In genomic region chr8:47048584-47048983, GRCm38 (mm10) we compare ENCODE assay signal across 26 mouse cellular contexts.
DNase-seq lines count a peak whose midpoint lies in the region; ATAC-seq and TF ChIP-seq lines count a peak whose summit lies in the region.
"Had no signal": no experiment of that assay in that cellular context is flagged by ENCODE, and none has a peak within 500 bp of the region (broad histone marks: within the 10 kb centered on the region; RNA-seq: fewer than 3 reads in every experiment).

No protein-coding gene starts in this region.

- H3K27ac ChIP-seq in embryonic facial prominence, embryonic 14.5 days (replicated peaks; ENCODE audit: low read depth, low read length), result no peak overlapping the region
- H3K27ac ChIP-seq in embryonic facial prominence, embryonic 10.5 days (replicated peaks), result no peak overlapping the region
- peak overlapping the region; percentile 49; the same call in 1 of the 2 replicates for H3K27ac ChIP-seq in lung, embryonic 15.5 days
- peak overlapping the region; percentile 36; the same call in 1 of the 2 replicates for H3K27ac ChIP-seq in stomach, embryonic 14.5 days (ENCODE audit: low read length)
- H3K27ac ChIP-seq in stomach, postnatal 0 days (replicated peaks), result no peak overlapping the region
- peak overlapping the region; percentile 56 for H3K27ac ChIP-seq in stomach, embryonic 16.5 days (ENCODE audit: low read length)
- no peak overlapping the region for H3K27ac ChIP-seq in liver, postnatal 0 days (ENCODE audit: low read depth)
- H3K27ac ChIP-seq: embryonic facial prominence, embryonic 15.5 days; gastrocnemius, adult 2 months; hindbrain, embryonic 12.5 days; hindbrain, embryonic 15.5 days had no signal

- no peak overlapping the region for H3K4me2 ChIP-seq in embryonic facial prominence, embryonic 14.5 days (ENCODE audit: low read depth, low read length)
- peak overlapping the region; percentile 6; the same call in 1 of the 2 replicates for H3K4me2 ChIP-seq in lung, embryonic 15.5 days
- H3K4me2 ChIP-seq in stomach, embryonic 14.5 days (replicated peaks; ENCODE audit: low read depth, low read length), result no peak overlapping the region
- H3K4me2 ChIP-seq in stomach, postnatal 0 days (replicated peaks; ENCODE audit: low read depth), result no peak overlapping the region
- H3K4me2 ChIP-seq in stomach, embryonic 16.5 days (ENCODE audit: low read depth, low read length), result no peak overlapping the region
- H3K4me2 ChIP-seq in liver, postnatal 0 days (ENCODE audit: low read depth, low read length), result no peak overlapping the region
- H3K4me2 ChIP-seq: embryonic facial prominence, embryonic 15.5 days; heart, embryonic 11.5 days; hindbrain, embryonic 12.5 days; hindbrain, embryonic 15.5 days had no signal

- no peak for TF ChIP-seq CTCF in lung, adult 2 months (IDR thresholded peaks at IDR 0.05; ENCODE audit: insufficient read depth, low read length)
- TF ChIP-seq CTCF in stomach, postnatal 0 days (IDR thresholded peaks at IDR 0.05; ENCODE audit: low read depth), result no peak
- TF ChIP-seq CTCF in liver, postnatal 0 days (IDR thresholded peaks at IDR 0.05; ENCODE audit: low read depth), result no peak

- TF ChIP-seq POLR2A in lung, adult 2 months (IDR thresholded peaks at IDR 0.05; ENCODE audit: borderline replicate concordance, extremely low read depth, low read depth, low read length), result no peak

- no peaks in the 10 kb centered on the region for H3K36me3 ChIP-seq in embryonic facial prominence, embryonic 14.5 days (ENCODE audit: control insufficient read depth, insufficient read depth, low read length)
- no peaks in the 10 kb centered on the region for H3K36me3 ChIP-seq in embryonic facial prominence, embryonic 10.5 days (replicated peaks)
- H3K36me3 ChIP-seq in lung, embryonic 15.5 days, result no peaks in the 10 kb centered on the region
- H3K36me3 ChIP-seq in stomach, embryonic 14.5 days (ENCODE audit: control insufficient read depth, insufficient read depth, low read length), result no peaks in the 10 kb centered on the region
- no peaks in the 10 kb centered on the region for H3K36me3 ChIP-seq in stomach, postnatal 0 days (ENCODE audit: control insufficient read depth, insufficient read depth, low read length)
- no peaks in the 10 kb centered on the region for H3K36me3 ChIP-seq in stomach, embryonic 16.5 days (ENCODE audit: control insufficient read depth, insufficient read depth, low read length)
- H3K36me3 ChIP-seq in liver, postnatal 0 days (replicated peaks; ENCODE audit: insufficient read depth, low read length), result no peaks in the 10 kb centered on the region
- H3K36me3 ChIP-seq: embryonic facial prominence, embryonic 15.5 days; G1E; hindbrain, embryonic 12.5 days; hindbrain, embryonic 15.5 days had no signal

- H3K4me3 ChIP-seq in embryonic facial prominence, embryonic 14.5 days (ENCODE audit: low read depth, low read length), result no peak overlapping the region
- H3K4me3 ChIP-seq in embryonic facial prominence, embryonic 10.5 days, result no peak overlapping the region
- H3K4me3 ChIP-seq in lung, embryonic 15.5 days, result no peak overlapping the region
- H3K4me3 ChIP-seq in lung, adult 2 months (replicated peaks; ENCODE audit: extremely low read depth, low read depth, low read length), result no peak overlapping the region
- H3K4me3 ChIP-seq in stomach, embryonic 14.5 days (ENCODE audit: low read depth, low read length), result no peak overlapping the region
- no peak overlapping the region for H3K4me3 ChIP-seq in stomach, postnatal 0 days (ENCODE audit: low read depth, low read length)
- H3K4me3 ChIP-seq in stomach, embryonic 16.5 days (replicated peaks; ENCODE audit: low read length), result no peak overlapping the region
- H3K4me3 ChIP-seq in liver, postnatal 0 days (ENCODE audit: low read depth, low read length), result no peak overlapping the region
- H3K4me3 ChIP-seq: embryonic facial prominence, embryonic 15.5 days; gastrocnemius, adult 2 months; hindbrain, embryonic 12.5 days; hindbrain, embryonic 15.5 days had no signal

- TF ChIP-seq EP300 in stomach, postnatal 0 days (optimal IDR thresholded peaks at IDR 0.05), result no peak
- TF ChIP-seq EP300 in liver, postnatal 0 days (IDR thresholded peaks at IDR 0.05; ENCODE audit: low read depth), result no peak

- H3K4me1 ChIP-seq in embryonic facial prominence, embryonic 14.5 days (ENCODE audit: control insufficient read depth, insufficient read depth, low read length), result no peaks in the 10 kb centered on the region
- H3K4me1 ChIP-seq in embryonic facial prominence, embryonic 10.5 days, result 0 out of 2 replicates have a peak, but pooled peaks cover 5% of the 10 kb centered on the region
- H3K4me1 ChIP-seq in lung, embryonic 15.5 days, result peaks cover 9% of the 10 kb centered on the region; the same call in 1 of the 2 replicates
- no peaks in the 10 kb centered on the region; the same call in 1 of the 2 replicates for H3K4me1 ChIP-seq in lung, adult 2 months (ENCODE audit: control insufficient read depth, insufficient read depth, low read length)
- peaks cover 5% of the 10 kb centered on the region; the same call in 1 of the 2 replicates for H3K4me1 ChIP-seq in stomach, embryonic 14.5 days (ENCODE audit: control insufficient read depth, insufficient read depth, low read length)
- H3K4me1 ChIP-seq in stomach, postnatal 0 days (replicated peaks; ENCODE audit: control insufficient read depth, insufficient read depth), result no peaks in the 10 kb centered on the region
- 0 out of 2 replicates have a peak, but pooled peaks cover 2% of the 10 kb centered on the region for H3K4me1 ChIP-seq in stomach, embryonic 16.5 days (ENCODE audit: control insufficient read depth, insufficient read depth, low read length)
- H3K4me1 ChIP-seq in liver, postnatal 0 days (ENCODE audit: insufficient read depth), result no peaks in the 10 kb centered on the region
- H3K4me1 ChIP-seq: hindbrain, embryonic 12.5 days; hindbrain, embryonic 15.5 days had no signal

- H3K27me3 ChIP-seq in embryonic facial prominence, embryonic 14.5 days (replicated peaks; ENCODE audit: control insufficient read depth, insufficient read depth, low read length), result no peaks in the 10 kb centered on the region
- no peaks in the 10 kb centered on the region for H3K27me3 ChIP-seq in embryonic facial prominence, embryonic 10.5 days (replicated peaks; ENCODE audit: low read depth, poor library complexity, severe bottlenecking)
- 0 out of 2 replicates have a peak, but pooled peaks cover 1% of the 10 kb centered on the region for H3K27me3 ChIP-seq in lung, embryonic 15.5 days
- no peaks in the 10 kb centered on the region for H3K27me3 ChIP-seq in stomach, embryonic 14.5 days (ENCODE audit: control insufficient read depth, insufficient read depth, low read length)
- H3K27me3 ChIP-seq in stomach, postnatal 0 days (ENCODE audit: control insufficient read depth, insufficient read depth, low read length), result no peaks in the 10 kb centered on the region
- H3K27me3 ChIP-seq in stomach, embryonic 16.5 days (ENCODE audit: control insufficient read depth, insufficient read depth, low read length), result no peaks in the 10 kb centered on the region
- H3K27me3 ChIP-seq in liver, postnatal 0 days (ENCODE audit: insufficient read depth, low read length), result no peaks in the 10 kb centered on the region
- H3K27me3 ChIP-seq: CH12.LX; embryonic facial prominence, embryonic 15.5 days; hindbrain, embryonic 12.5 days; hindbrain, embryonic 15.5 days; Patski had no signal

- H3K9me3 ChIP-seq in embryonic facial prominence, embryonic 14.5 days (ENCODE audit: control insufficient read depth, low read length), result peaks cover 3% of the 10 kb centered on the region; the same call in 1 of the 2 replicates
- peaks cover 2% of the 10 kb centered on the region; the same call in 1 of the 2 replicates for H3K9me3 ChIP-seq in embryonic facial prominence, embryonic 10.5 days
- H3K9me3 ChIP-seq in lung, embryonic 15.5 days, result no peaks in the 10 kb centered on the region
- H3K9me3 ChIP-seq in stomach, embryonic 14.5 days (ENCODE audit: control insufficient read depth, low read depth, low read length), result no peaks in the 10 kb centered on the region
- H3K9me3 ChIP-seq in stomach, postnatal 0 days (ENCODE audit: control insufficient read depth, low read length), result no peaks in the 10 kb centered on the region; the same call in 1 of the 2 replicates
- no peaks in the 10 kb centered on the region for H3K9me3 ChIP-seq in stomach, embryonic 16.5 days (replicated peaks; ENCODE audit: control insufficient read depth, low read length)
- H3K9me3 ChIP-seq in liver, postnatal 0 days (ENCODE audit: low read length), result peaks cover 2% of the 10 kb centered on the region; the same call in 1 of the 2 replicates
- H3K9me3 ChIP-seq: embryonic facial prominence, embryonic 15.5 days; G1E; hindbrain, embryonic 12.5 days; hindbrain, embryonic 15.5 days had no signal

- ATAC-seq in embryonic facial prominence, embryonic 14.5 days (ENCODE audit: low read depth), result no peak
- ATAC-seq in lung, embryonic 15.5 days (ENCODE audit: borderline replicate concordance, extremely low read depth, low FRiP score, low TSS enrichment), result no peak
- no peak for ATAC-seq in stomach, embryonic 14.5 days (ENCODE audit: insufficient number of reproducible peaks, insufficient read depth, low FRiP score, low read depth)
- no peak for ATAC-seq in stomach, postnatal 0 days (ENCODE audit: low FRiP score, low TSS enrichment)
- peak; percentile 78 for ATAC-seq in stomach, embryonic 16.5 days (ENCODE audit: insufficient read depth, low FRiP score)
- ATAC-seq in liver, postnatal 0 days, result no peak
- ATAC-seq: forebrain, embryonic 14.5 days; forebrain, postnatal 0 days; Patski had no signal

- no peak overlapping the region for H3K9ac ChIP-seq in embryonic facial prominence, embryonic 14.5 days (ENCODE audit: low read depth, low read length)
- no peak overlapping the region for H3K9ac ChIP-seq in lung, embryonic 15.5 days
- no peak overlapping the region for H3K9ac ChIP-seq in stomach, embryonic 14.5 days (replicated peaks; ENCODE audit: low read depth, low read length)
- no peak overlapping the region for H3K9ac ChIP-seq in stomach, postnatal 0 days (ENCODE audit: low read length)
- H3K9ac ChIP-seq in stomach, embryonic 16.5 days (ENCODE audit: low read length), result no peak overlapping the region
- no peak overlapping the region for H3K9ac ChIP-seq in liver, postnatal 0 days (replicated peaks)
- H3K9ac ChIP-seq: embryonic facial prominence, embryonic 15.5 days; forebrain, postnatal 0 days; hindbrain, embryonic 12.5 days; hindbrain, embryonic 15.5 days had no signal

- peak; percentile 50 for DNase-seq in embryonic facial prominence, embryonic 14.5 days (ENCODE audit: low spot score)
- no peak for DNase-seq in embryonic facial prominence, embryonic 10.5 days (ENCODE audit: low spot score)
- DNase-seq in lung, adult 2 months, result no peak
- DNase-seq in stomach, postnatal 0 days (ENCODE audit: low spot score), result no peak
- no peak for DNase-seq in liver, postnatal 0 days
- DNase-seq: adrenal gland, postnatal 10 days; B cell, adult 2 months; cerebellum, adult 11 months; cerebellum, adult 2 months; cerebellum, adult 9-11 months; cerebellum, postnatal 36 days; embryo, embryonic 11 days; forebrain, postnatal 0 days; gastrocnemius, adult 2 months; gastrocnemius, postnatal 14 days had no signal

- WGBS in embryonic facial prominence, embryonic 14.5 days, result 69% methylated on average over 10 of the region's 10 CpGs
- 91% methylated on average over 10 of the region's 10 CpGs for WGBS in embryonic facial prominence, embryonic 10.5 days
- WGBS in lung, embryonic 15.5 days, result 57% methylated on average over 10 of the region's 10 CpGs
- WGBS in lung, adult 2 months, result 50% methylated on average over 10 of the region's 10 CpGs
- 55% methylated on average over 10 of the region's 10 CpGs for WGBS in stomach, embryonic 14.5 days
- 54% methylated on average over 10 of the region's 10 CpGs for WGBS in stomach, postnatal 0 days
- WGBS in stomach, embryonic 16.5 days, result 55% methylated on average over 10 of the region's 10 CpGs
- WGBS in liver, postnatal 0 days (ENCODE audit: insufficient replicate concordance), result 80% methylated on average over 10 of the region's 10 CpGs

Comparison
In these comparisons a context has a peak if more than half of its experiments do, and no peak if none do; other contexts are left out.
1. H3K27ac ChIP-seq: peak in lung, embryonic 15.5 days (single experiment), stomach, embryonic 14.5 days (single experiment) and stomach, embryonic 16.5 days (single experiment); none in embryonic facial prominence, embryonic 14.5 days (single experiment), embryonic facial prominence, embryonic 10.5 days (single experiment), stomach, postnatal 0 days (single experiment) and liver, postnatal 0 days (single experiment).